Mouse (Mus musculus): ENCODE measurements around the gene B3gnt6. TPM values are rescaled to one million over a fixed set of nuclear protein-coding genes. Genes with fewer than 3 reads are reported as not detected.

Gene B3gnt6
- 0.04 and 0.06 TPM in 2 replicates for polyA plus RNA-seq (2015; fragmentation: Nextera tagmentation; extraction: Ambion mirVana)

GRCm38 (mm10) chr7:98199381-98199780 is at the start of gene B3gnt6:
Gene B3gnt6, minus strand, starts transcription at chr7:98199481.
- Histone ChIP-seq H3K36me3 (ENCODE audit: control insufficient read depth, insufficient read depth) (no peaks in the 10 kb centered on the region), H3K27ac (ENCODE audit: low read length) (no peak within 1 kb of the TSS), H3K27me3 (ENCODE audit: control insufficient read depth, insufficient read depth, low read depth, low read length) (peaks cover 20% of the 10 kb centered on the region), H3K9ac (ENCODE audit: low read depth, low read length) (no peak within 1 kb of the TSS), H3K4me2 (ENCODE audit: low read depth, low read length) (no peak within 1 kb of the TSS), H3K9me3 (replicated peaks; ENCODE audit: control insufficient read depth, low read length) (no peaks in the 10 kb centered on the region), H3K4me1 (ENCODE audit: control insufficient read depth, low read depth, low read length) (peaks cover under 1% of the 10 kb centered on the region), H3K4me3 (ENCODE audit: low read depth, low read length) (no peak within 1 kb of the TSS)
- WGBS (ENCODE audit: insufficient replicate concordance): 73% methylated on average over 4 of the region's 4 CpGs
- no peak for ATAC-seq (ENCODE audit: low read depth)

- H3K9me3 ChIP-seq (replicated peaks; ENCODE audit: control insufficient read depth, low read length): no peaks in the 10 kb centered on the region
- H3K36me3 ChIP-seq (ENCODE audit: control insufficient read depth, insufficient read depth): no peaks in the 10 kb centered on the region
- H3K4me1 ChIP-seq (ENCODE audit: control insufficient read depth, low read depth, low read length): no peaks in the 10 kb centered on the region
- H3K27me3 ChIP-seq (ENCODE audit: control insufficient read depth, insufficient read depth, low read depth, low read length): no peaks in the 10 kb centered on the region
- no peak overlapping the region for H3K9ac ChIP-seq (ENCODE audit: low read depth, low read length)
- no peak overlapping the region for H3K4me2 ChIP-seq (ENCODE audit: low read depth, low read length)
- no peak for ATAC-seq (ENCODE audit: low read depth)
- 83% methylated on average over 3 of the region's 3 CpGs for WGBS (ENCODE audit: insufficient replicate concordance)
- no peak overlapping the region for H3K27ac ChIP-seq (ENCODE audit: low read length)
- H3K4me3 ChIP-seq (ENCODE audit: low read depth, low read length): no peak overlapping the region
Observed at GRCm38 (mm10) chr7:98236686-98237359, 37.5 kb upstream of the B3gnt6 start.

DNA sequence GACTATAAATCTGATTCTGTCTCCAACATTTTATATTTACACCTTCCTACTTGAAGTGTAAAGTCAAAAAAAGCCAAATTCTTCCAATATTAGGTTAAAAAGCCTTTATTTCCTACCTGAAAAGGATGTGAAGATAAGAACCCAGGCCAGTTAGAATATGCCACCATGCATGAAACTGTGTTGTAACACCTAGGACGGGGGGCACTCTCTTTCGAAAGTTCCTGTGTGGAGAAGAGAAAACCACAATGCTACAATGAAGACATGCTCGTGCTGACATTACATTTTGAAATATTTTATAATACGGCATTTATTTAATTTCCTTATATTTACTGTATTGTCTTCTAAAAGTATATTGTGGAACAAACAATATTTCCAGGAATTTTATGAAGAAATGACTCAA is 24.5 kb upstream of the B3gnt6 start:
- H3K9ac ChIP-seq (ENCODE audit: low read depth, low read length): no peak overlapping the region
- no peak overlapping the region for H3K4me3 ChIP-seq (ENCODE audit: low read depth, low read length)
- H3K9me3 ChIP-seq (replicated peaks; ENCODE audit: control insufficient read depth, low read length): no peaks in the 10 kb centered on the region
- no peak overlapping the region for H3K4me2 ChIP-seq (ENCODE audit: low read depth, low read length)
- no peaks in the 10 kb centered on the region for H3K4me1 ChIP-seq (ENCODE audit: control insufficient read depth, low read depth, low read length)
- H3K36me3 ChIP-seq (ENCODE audit: control insufficient read depth, insufficient read depth): no peaks in the 10 kb centered on the region; the same call in 1 of the 2 replicates
- WGBS (ENCODE audit: insufficient replicate concordance): 65% methylated on average over 4 of the region's 4 CpGs
- H3K27me3 ChIP-seq (ENCODE audit: control insufficient read depth, insufficient read depth, low read depth, low read length): no peaks in the 10 kb centered on the region
- no peak overlapping the region for H3K27ac ChIP-seq (ENCODE audit: low read length)
- no peak for ATAC-seq (ENCODE audit: low read depth)

DNA sequence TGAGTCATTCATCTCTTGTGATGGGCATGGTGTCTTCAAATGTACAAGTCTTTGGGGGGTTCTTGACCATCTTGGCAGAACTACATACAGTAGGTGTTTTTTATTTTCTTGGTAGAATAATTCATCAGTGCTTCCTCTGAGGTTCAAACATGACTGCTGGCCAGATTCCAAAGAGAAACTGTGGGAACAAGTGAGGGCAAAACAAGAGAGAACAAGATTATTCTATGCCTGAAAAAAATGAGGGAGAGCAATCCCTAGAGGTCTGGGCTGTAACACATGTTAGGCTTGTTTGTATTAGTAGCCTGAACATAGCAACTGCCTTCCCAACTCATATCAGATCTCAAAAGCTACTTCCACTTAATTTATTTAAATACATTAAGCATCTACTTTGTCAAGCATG is 17.4 kb upstream of the B3gnt6 start:
- Histone ChIP-seq H3K27ac (ENCODE audit: low read length) (no peak overlapping the region), H3K36me3 (ENCODE audit: control insufficient read depth, insufficient read depth) (peaks cover 3% of the 10 kb centered on the region; the same call in 1 of the 2 replicates), H3K4me3 (ENCODE audit: low read depth, low read length) (no peak overlapping the region), H3K4me2 (ENCODE audit: low read depth, low read length) (no peak overlapping the region), H3K4me1 (ENCODE audit: control insufficient read depth, low read depth, low read length) (no peaks in the 10 kb centered on the region), H3K9ac (ENCODE audit: low read depth, low read length) (no peak overlapping the region), H3K27me3 (ENCODE audit: control insufficient read depth, insufficient read depth, low read depth, low read length) (no peaks in the 10 kb centered on the region), H3K9me3 (replicated peaks; ENCODE audit: control insufficient read depth, low read length) (no peaks in the 10 kb centered on the region)
- no peak for ATAC-seq (ENCODE audit: low read depth)

- H3K4me3 ChIP-seq (ENCODE audit: low read depth, low read length): no peak overlapping the region
- H3K27ac ChIP-seq (ENCODE audit: low read length): no peak overlapping the region
- H3K9me3 ChIP-seq (replicated peaks; ENCODE audit: control insufficient read depth, low read length): no peaks in the 10 kb centered on the region
- no peak for ATAC-seq (ENCODE audit: low read depth)
- WGBS (ENCODE audit: insufficient replicate concordance): 67% methylated on average over 4 of the region's 4 CpGs
- no peaks in the 10 kb centered on the region for H3K4me1 ChIP-seq (ENCODE audit: control insufficient read depth, low read depth, low read length)
- no peak overlapping the region for H3K9ac ChIP-seq (ENCODE audit: low read depth, low read length)
- H3K36me3 ChIP-seq (ENCODE audit: control insufficient read depth, insufficient read depth): no peaks in the 10 kb centered on the region
- H3K27me3 ChIP-seq (ENCODE audit: control insufficient read depth, insufficient read depth, low read depth, low read length): no peaks in the 10 kb centered on the region
- no peak overlapping the region for H3K4me2 ChIP-seq (ENCODE audit: low read depth, low read length)
Observed at GRCm38 (mm10) chr7:98202946-98203345, 3.7 kb upstream of the B3gnt6 start.

GRCm38 (mm10) chr7:98201493-98202028 is 2.3 kb upstream of the B3gnt6 start:
- Histone ChIP-seq H3K9ac (ENCODE audit: low read depth, low read length) (no peak overlapping the region), H3K4me2 (ENCODE audit: low read depth, low read length) (no peak overlapping the region), H3K27ac (ENCODE audit: low read length) (no peak overlapping the region), H3K4me3 (ENCODE audit: low read depth, low read length) (no peak overlapping the region), H3K9me3 (replicated peaks; ENCODE audit: control insufficient read depth, low read length) (no peaks in the 10 kb centered on the region), H3K36me3 (ENCODE audit: control insufficient read depth, insufficient read depth) (no peaks in the 10 kb centered on the region), H3K4me1 (ENCODE audit: control insufficient read depth, low read depth, low read length) (no peaks in the 10 kb centered on the region), H3K27me3 (ENCODE audit: control insufficient read depth, insufficient read depth, low read depth, low read length) (peaks cover 2% of the 10 kb centered on the region)
- no peak for ATAC-seq (ENCODE audit: low read depth)
- WGBS (ENCODE audit: insufficient replicate concordance): 62% methylated on average over 5 of the region's 5 CpGs

- Histone ChIP-seq H3K9ac (ENCODE audit: low read depth, low read length) (no peak overlapping the region), H3K4me1 (ENCODE audit: control insufficient read depth, low read depth, low read length) (no peaks in the 10 kb centered on the region), H3K27ac (ENCODE audit: low read length) (no peak overlapping the region), H3K36me3 (ENCODE audit: control insufficient read depth, insufficient read depth) (no peaks in the 10 kb centered on the region), H3K9me3 (replicated peaks; ENCODE audit: control insufficient read depth, low read length) (no peaks in the 10 kb centered on the region), H3K27me3 (ENCODE audit: control insufficient read depth, insufficient read depth, low read depth, low read length) (peaks cover 10% of the 10 kb centered on the region), H3K4me2 (ENCODE audit: low read depth, low read length) (no peak overlapping the region), H3K4me3 (ENCODE audit: low read depth, low read length) (no peak overlapping the region)
- WGBS (ENCODE audit: insufficient replicate concordance): 64% methylated on average over 3 of the region's 3 CpGs
- ATAC-seq (ENCODE audit: low read depth): no peak
Observed at GRCm38 (mm10) chr7:98200396-98200795, 1.1 kb upstream of the B3gnt6 start.

GRCm38 (mm10) chr7:98195151-98195801 is 4.0 kb downstream of the B3gnt6 start:
- 23% methylated on average over 10 of the region's 10 CpGs for WGBS (ENCODE audit: insufficient replicate concordance)
- H3K27ac ChIP-seq (ENCODE audit: low read length): no peak overlapping the region
- H3K36me3 ChIP-seq (ENCODE audit: control insufficient read depth, insufficient read depth): no peaks in the 10 kb centered on the region
- no peak overlapping the region for H3K9ac ChIP-seq (ENCODE audit: low read depth, low read length)
- no peaks in the 10 kb centered on the region for H3K9me3 ChIP-seq (replicated peaks; ENCODE audit: control insufficient read depth, low read length)
- ATAC-seq (ENCODE audit: low read depth): no peak
- no peak overlapping the region for H3K4me2 ChIP-seq (ENCODE audit: low read depth, low read length)
- peaks cover 45% of the 10 kb centered on the region for H3K27me3 ChIP-seq (ENCODE audit: control insufficient read depth, insufficient read depth, low read depth, low read length)
- H3K4me1 ChIP-seq (ENCODE audit: control insufficient read depth, low read depth, low read length): peaks cover 11% of the 10 kb centered on the region
- H3K4me3 ChIP-seq (ENCODE audit: low read depth, low read length): no peak overlapping the region
